10 mouse cellular contexts compared by ENCODE assay signal in the genomic region with DNA sequence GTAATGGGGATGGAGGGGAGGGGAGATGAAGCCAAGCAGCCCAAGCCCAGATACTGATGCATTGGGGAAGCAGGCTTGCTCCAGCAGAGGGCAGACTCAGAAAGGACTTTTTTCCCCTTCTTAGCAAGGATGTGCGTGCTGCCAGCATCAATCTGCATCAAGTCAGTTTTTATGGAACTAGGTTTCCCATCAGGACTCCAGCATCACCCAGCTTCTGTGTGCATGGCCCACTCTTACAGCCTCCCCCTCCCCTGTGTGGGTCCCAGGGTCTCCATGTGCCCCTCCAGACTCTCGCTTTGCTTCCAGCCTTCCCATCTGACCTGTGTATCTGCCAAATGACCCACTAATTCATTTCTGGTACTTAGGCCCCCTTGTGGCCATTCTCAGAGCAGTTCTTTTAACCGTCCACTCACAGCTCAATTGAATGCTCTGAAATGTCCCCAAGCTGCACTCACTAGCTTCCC.
A peak's percentile ranks its signal among the peaks of the same experiment; 100 is the strongest.
DNase-seq lines count a peak whose midpoint lies in the region; ATAC-seq lines count a peak whose summit lies in the region.
"Had no signal": no experiment of that assay in that cellular context is flagged by ENCODE, and none has a peak within 500 bp of the region (broad histone marks: within the 10 kb centered on the region; RNA-seq: fewer than 3 reads in every experiment).

No protein-coding gene starts in this region.

- no peaks in the 10 kb centered on the region for H3K27me3 ChIP-seq in forebrain, embryonic 10.5 days (ENCODE audit: poor library complexity, severe bottlenecking)
- H3K27me3 ChIP-seq in forebrain, embryonic 12.5 days, result peaks cover 9% of the 10 kb centered on the region
- H3K27me3 ChIP-seq: heart, embryonic 15.5 days; stomach, embryonic 15.5 days had no signal

- DNase-seq in forebrain, embryonic 10.5 days (ENCODE audit: extremely low spot score, low spot score), result peak; percentile 68
- DNase-seq in cerebellum, adult 9-11 months, result peak; percentile 15
- peak; percentile 32 to 40 for DNase-seq in frontal cortex, postnatal 25 days (ENCODE audit: low spot score in 2 of 2)
- peak; percentile 44 for DNase-seq in kidney, adult 18-20 months
- peak; percentile 66 for DNase-seq in left cerebral cortex, postnatal 4 days
- peak; percentile 66 for DNase-seq in neural tube, embryonic 10.5 days (ENCODE audit: extremely low spot score, low spot score)
- no peak for DNase-seq in thymus, postnatal 10 days (ENCODE audit: low spot score in 2 of 2)

- no peak overlapping the region for H3K9ac ChIP-seq in forebrain, embryonic 12.5 days
- H3K9ac ChIP-seq: heart, embryonic 15.5 days; stomach, embryonic 15.5 days had no signal

- intact Hi-C loops in left cerebral cortex, postnatal 4 days (cut with DNase I), result no loop called here

- H3K27ac ChIP-seq in forebrain, embryonic 10.5 days, result peak overlapping the region; percentile 64; the same call in 1 of the 2 replicates
- no peak overlapping the region for H3K27ac ChIP-seq in forebrain, embryonic 12.5 days
- H3K27ac ChIP-seq: heart, embryonic 15.5 days; stomach, embryonic 15.5 days had no signal

- ATAC-seq in forebrain, embryonic 12.5 days (ENCODE audit: low FRiP score), result no peak

- no peak overlapping the region for H3K4me3 ChIP-seq in forebrain, embryonic 10.5 days
- H3K4me3 ChIP-seq in forebrain, embryonic 12.5 days (replicated peaks), result no peak overlapping the region
- H3K4me3 ChIP-seq: heart, embryonic 15.5 days; stomach, embryonic 15.5 days had no signal

- no peaks in the 10 kb centered on the region for H3K36me3 ChIP-seq in forebrain, embryonic 10.5 days (replicated peaks)
- H3K36me3 ChIP-seq in forebrain, embryonic 12.5 days (replicated peaks), result no peaks in the 10 kb centered on the region
- H3K36me3 ChIP-seq: heart, embryonic 15.5 days; stomach, embryonic 15.5 days had no signal

- WGBS in forebrain, embryonic 10.5 days, result 20% methylated on average over 3 of the region's 3 CpGs
- WGBS in forebrain, embryonic 12.5 days, result 17% methylated on average over 3 of the region's 3 CpGs

- H3K4me1 ChIP-seq in forebrain, embryonic 10.5 days, result peaks cover 21% of the 10 kb centered on the region
- peaks cover 22% of the 10 kb centered on the region for H3K4me1 ChIP-seq in forebrain, embryonic 12.5 days

- no peak overlapping the region for H3K4me2 ChIP-seq in forebrain, embryonic 12.5 days
- H3K4me2 ChIP-seq: heart, embryonic 15.5 days; stomach, embryonic 15.5 days had no signal

- no peaks in the 10 kb centered on the region for H3K9me3 ChIP-seq in forebrain, embryonic 10.5 days
- H3K9me3 ChIP-seq in forebrain, embryonic 12.5 days, result no peaks in the 10 kb centered on the region
- H3K9me3 ChIP-seq: heart, embryonic 15.5 days; stomach, embryonic 15.5 days had no signal

Comparison
In these comparisons a context has a peak if more than half of its experiments do, and no peak if none do; other contexts are left out.
1. DNase-seq: peak in forebrain, embryonic 10.5 days (single experiment), cerebellum, adult 9-11 months (single experiment), frontal cortex, postnatal 25 days (2 of 2), kidney, adult 18-20 months (single experiment), left cerebral cortex, postnatal 4 days (single experiment) and neural tube, embryonic 10.5 days (single experiment); none in thymus, postnatal 10 days (0 of 2).